Mouse (Mus musculus) cerebellum, adult 9-10 months (tissue): Measurements from ENCODE around the gene Asb6.

Source experiments
- DNase-seq: peaks from one replicate; pipeline ENCODE4 v3.0.0; 2022

The Asb6 gene

GRCm38 (mm10) chr2:30830283-30830795 is at the start of gene Asb6:
Asb6 (minus strand) TSS chr2:30830333.
- no peak for DNase-seq

GRCm38 (mm10) chr2:30879481-30879880 is 49.3 kb upstream of the Asb6 start:
- DNase-seq: no peak

DNA sequence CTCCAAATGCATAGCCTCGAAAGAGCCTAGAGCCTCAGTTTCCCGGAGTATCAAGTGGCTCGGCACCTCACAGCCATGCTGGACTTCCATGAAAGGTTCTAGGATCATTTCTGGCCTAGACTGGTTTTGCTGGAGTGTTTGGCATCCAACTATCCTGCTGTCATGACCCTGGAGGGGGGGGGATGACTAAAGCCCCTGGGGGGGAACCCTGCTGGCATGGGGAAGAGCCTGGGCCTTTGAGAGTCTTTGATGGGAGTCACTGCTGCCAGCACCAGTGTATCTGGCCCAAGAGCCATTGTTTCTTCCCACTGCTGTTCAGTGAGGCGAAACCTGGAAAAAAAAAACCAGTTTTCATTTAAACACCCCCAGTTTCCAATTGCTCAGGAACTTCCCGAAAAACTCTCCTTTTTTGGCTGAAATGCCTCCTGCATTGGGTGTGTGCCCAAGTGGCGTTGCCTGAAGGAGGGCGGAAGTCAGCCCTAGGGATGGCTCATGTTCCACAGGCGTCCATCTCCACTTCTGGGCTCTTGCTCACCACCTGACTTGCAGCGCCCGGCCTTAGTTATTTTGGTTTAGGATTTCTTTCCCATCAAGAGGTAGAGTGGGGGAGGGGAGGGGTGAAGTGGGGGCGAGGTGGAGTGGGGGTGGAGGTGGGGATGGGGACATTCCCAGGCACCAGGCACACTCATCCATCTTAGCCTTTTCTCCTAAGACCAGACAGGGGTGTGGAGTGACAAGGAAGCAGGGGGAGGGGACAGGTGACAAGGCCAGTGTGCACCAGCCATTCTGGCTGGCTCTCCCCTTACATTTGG is 45.7 kb upstream of the Asb6 start:
- DNase-seq: no peak

DNA sequence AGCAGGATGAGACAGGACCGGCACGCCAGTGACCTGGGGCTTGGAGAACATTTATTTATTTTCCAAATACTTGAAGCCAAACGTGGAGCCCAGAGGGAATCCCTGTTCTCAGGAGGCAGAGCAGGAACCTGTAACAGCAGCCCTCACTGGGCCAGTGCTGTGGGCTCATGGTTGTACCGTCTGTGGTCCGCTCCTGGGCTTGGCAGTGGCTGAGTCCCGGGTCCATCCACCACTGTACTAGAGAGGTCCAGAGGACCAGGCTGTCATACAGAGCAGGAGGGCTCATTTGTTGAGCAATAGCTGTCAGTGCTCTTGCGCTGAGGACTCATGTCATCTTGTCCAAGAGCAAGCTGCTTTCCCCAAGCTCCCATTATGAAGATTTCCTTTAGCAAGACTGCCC is 45.0 kb upstream of the Asb6 start:
- no peak for DNase-seq

- DNase-seq: no peak
Measured at GRCm38 (mm10) chr2:30874445-30874844, 44.3 kb upstream of the Asb6 start.

DNA sequence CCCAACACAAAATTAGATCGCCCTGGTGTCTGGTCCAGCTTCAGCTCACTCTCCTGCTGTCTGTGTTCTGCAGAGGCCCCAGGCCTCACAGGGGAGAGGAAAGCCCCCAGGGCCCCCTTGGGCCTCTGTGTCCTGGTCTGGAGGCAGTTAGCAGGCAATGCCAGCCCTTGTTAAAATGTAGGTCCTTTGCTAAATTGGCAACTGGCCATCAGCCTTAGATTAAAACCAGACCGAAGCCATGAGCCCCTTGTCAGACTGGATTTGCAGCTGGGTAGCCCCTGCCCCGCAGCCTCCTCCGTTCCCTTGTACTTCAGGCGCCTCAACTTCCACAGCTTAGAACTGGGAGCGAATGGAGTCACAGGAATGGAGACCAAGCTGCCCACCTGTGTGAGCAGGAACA is 42.5 kb upstream of the Asb6 start:
- no peak for DNase-seq

DNA sequence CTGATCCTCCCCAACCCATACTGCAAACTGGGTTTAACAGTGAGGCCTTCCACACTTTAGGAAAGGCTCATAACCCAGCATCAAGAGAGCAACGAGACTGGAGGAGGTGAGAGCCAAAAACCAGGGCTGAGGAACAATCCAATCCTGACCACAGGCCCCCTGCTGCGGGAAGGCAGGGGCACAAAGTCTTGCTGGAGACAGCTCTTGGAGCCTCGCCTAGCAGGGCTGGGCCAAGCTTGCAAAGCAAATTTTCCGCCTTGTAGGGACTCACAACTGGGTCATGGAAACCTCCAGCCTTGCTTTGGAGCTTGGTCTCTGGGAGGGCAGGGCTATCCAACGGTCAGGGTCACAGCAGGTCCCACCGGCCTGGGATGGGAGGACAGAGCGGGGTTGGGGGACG is 40.7 kb upstream of the Asb6 start:
- peak; percentile 26 for DNase-seq

GRCm38 (mm10) chr2:30865426-30865825 is 35.3 kb upstream of the Asb6 start:
- DNase-seq: no peak

GRCm38 (mm10) chr2:30864968-30865381 is 34.8 kb upstream of the Asb6 start:
- DNase-seq: no peak

DNA sequence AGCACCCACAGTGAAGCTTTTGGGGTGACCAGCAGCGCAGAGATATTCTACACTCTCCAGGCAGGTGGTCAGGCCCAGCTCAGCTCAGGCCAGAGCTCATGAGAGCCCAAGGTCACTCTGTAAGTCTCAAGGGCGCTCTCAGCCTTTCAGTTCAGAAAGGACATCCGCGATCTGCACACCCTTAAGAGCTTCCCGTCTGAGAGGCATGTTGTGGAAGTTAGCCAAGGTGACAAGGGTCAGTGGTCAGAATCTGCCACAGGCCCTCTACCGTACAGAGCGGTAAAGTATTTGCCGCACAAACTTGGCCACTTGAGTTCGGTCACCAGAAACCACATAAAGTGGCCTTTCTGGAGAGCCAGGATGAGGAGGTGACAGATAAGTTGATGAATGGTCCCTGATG is 33.4 kb upstream of the Asb6 start:
- DNase-seq: no peak

- DNase-seq: no peak
Measured at GRCm38 (mm10) chr2:30862081-30862480, 31.9 kb upstream of the Asb6 start.

DNA sequence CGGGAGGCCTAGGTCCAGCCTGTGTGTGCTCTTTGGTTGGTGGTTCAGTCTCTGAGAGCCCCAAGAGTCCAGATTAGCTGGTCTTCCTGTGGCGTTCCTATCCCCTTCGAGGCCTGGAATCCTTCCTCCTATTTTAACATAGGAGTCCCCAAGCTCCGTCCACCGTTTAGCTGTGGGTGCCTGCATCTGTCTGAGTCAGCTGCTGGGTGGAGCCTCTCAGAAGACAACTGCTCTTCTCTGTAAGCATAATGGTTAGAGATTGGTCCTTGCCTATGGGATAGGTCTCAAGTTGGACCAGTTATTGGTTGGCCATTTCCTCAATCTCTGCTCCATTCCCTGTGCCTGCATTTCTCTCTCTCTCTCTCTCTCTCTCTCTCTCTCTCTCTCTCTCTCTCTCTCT is 29.6 kb upstream of the Asb6 start:
- no peak for DNase-seq

GRCm38 (mm10) chr2:30857076-30857475 is 26.9 kb upstream of the Asb6 start:
- DNase-seq: no peak

GRCm38 (mm10) chr2:30852771-30853313 is 22.7 kb upstream of the Asb6 start:
- no peak for DNase-seq

GRCm38 (mm10) chr2:30850581-30850980 is 20.4 kb upstream of the Asb6 start:
- no peak for DNase-seq

- no peak for DNase-seq
Measured at GRCm38 (mm10) chr2:30848184-30848583, 18.1 kb upstream of the Asb6 start.

DNA sequence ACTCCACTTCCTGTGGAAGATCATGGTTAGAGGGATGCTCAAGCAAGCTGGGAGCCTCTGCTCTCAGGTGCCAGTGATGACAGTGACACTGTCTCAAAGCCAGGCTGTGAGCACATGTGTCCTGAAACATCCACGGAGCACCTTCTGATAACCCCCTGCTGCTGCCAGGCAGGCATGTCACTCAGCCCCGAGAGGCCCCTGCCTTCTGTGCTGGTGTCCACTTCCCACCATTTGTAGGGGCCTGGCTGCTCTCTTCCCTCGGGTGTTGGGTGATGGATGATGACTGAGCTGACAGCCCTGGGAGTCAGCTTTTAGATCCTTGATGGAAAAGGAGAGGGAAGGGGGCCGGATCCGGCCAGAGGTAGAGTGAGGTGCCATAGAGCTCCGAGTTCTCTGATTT is 16.6 kb upstream of the Asb6 start:
- no peak for DNase-seq

- no peak for DNase-seq
Measured at GRCm38 (mm10) chr2:30846236-30846635, 16.1 kb upstream of the Asb6 start.

DNA sequence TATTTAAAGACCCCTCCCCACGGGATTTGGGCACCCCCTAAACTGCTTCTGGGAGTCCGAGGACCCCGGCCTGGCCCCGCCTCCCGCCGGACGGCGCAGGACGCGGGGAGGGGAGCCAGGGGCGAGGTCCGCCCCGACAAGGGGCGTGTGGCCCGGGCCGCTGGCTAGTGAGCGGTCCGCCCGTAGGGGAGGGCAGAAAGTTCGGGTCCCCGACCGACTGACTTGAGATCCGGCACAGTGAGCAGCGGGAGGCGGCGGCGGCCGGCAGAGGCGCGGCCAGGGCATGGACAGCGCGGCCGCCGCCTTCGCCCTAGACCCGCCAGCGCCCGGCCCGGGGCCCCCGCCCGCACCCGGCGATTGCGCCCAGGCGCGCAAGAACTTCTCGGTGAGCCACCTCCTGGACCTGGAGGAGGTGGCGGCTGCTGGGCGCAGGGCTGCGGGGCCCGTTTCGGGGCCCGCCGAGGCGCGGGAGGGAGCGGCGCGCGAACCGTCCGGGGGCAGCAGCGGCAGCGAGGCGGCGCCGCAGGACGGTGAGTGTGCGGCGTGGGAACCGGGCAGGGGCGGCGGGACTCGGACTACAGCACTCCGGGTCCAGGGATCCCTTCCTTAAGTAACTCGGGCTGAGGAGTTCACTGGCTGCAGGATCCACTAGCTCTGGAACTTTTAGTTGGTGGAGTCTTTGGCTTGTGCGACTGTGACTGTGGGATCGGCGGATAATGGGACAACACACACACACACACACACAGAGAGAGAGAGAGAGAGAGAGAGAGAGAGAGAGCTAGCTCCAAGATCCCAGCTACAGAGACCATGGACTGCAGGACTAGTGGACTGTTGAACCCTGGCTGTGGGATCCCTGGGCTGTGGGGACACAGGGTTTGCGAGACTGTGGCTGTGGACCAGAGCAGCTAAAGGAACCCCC is 15.3 kb upstream of the Asb6 start:
- no peak for DNase-seq

GRCm38 (mm10) chr2:30842615-30843014 is 12.5 kb upstream of the Asb6 start:
- no peak for DNase-seq

DNA sequence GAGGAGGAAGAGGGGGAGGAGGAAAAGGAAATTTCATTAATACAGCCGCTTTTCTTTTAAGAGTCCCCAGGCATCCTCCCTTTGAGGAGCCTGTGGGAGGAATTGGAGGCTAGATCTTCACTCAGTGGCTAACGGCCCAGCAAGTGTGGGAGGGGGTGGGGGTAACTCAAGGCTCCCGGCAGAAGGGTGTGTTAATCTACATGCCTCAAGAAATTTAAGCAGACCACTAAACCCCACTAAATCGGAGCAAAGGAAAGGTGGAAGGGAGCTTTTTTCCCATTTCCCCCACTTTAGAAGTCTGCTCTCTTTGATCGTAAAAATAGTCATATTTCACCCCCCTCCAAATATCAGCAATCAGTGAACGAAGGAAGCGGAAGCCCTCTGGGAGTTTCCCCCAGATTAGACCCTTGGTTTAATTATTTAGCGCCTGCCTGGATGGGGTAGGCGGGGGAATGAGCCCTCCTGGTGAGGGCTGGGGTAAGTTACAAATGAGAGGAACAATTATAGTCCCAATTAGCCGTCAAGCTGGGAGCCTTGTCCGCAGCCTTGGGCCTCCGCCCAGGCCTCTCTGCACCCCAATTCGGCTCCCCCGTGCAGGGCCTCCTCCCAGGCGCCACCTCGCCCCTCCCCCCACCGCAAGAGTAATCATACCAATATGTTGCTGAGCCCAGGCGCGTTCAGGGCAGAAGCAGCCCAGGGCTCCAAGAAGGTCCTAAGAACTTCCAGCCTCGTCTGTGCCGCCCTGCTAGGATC is 6.3 kb upstream of the Asb6 start:
- no peak for DNase-seq

DNA sequence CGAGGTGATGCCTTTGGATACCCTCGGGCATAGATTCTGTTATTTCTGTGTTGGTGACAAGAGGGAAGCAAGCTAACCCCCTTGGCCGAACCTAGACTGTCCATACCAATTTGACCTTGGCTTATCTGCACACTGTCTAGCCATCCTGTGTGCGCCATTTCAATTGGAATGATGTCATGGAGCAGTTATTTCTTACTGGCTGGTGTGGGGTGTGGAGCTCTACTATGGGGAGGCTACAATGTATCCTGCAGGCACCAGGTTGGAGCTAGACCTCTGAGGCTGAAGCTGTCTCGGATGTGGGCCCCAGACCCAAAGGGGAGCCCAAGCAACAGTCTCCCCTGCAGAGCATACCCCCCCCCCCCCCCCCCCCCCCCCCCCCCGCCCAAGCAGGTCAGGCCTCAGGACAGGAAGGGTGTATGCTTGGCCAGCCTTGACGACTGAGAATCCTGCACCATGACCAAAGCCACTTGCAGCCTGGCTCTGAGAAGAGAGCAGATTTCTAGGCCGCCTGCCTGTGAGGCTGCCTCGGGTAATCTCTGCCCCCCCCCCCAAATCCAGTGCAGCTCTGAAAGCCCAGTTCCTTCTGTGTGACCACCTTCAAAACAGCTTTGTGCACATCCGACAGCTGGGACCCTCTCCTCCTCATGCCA is 4.4 kb upstream of the Asb6 start, which contains the start of gene Prrx2:
Gene Prrx2 (plus strand): TSS at position 600 of the 650 bp plus-strand sequence.
- DNase-seq: no peak
